Mouse (Mus musculus) E14TG2a.4 (cell line): ENCODE data around the gene Lonp1.

ENCODE experiments used
- CTCF ChIP-seq: conservative IDR thresholded peaks from 2 replicates; pipeline ENCODE4 v1.5.1; 2014; ENCODE audit warnings: low read length
- NANOG ChIP-seq: IDR thresholded peaks from 2 replicates; pipeline ENCODE4 v1.6.1; 2014; ENCODE audit warnings: borderline replicate concordance, low read length, mixed read lengths
- POU5F1 ChIP-seq: IDR thresholded peaks from 2 replicates; pipeline ENCODE4 v1.6.1; 2014; ENCODE audit warnings: low read length, borderline replicate concordance

DNA sequence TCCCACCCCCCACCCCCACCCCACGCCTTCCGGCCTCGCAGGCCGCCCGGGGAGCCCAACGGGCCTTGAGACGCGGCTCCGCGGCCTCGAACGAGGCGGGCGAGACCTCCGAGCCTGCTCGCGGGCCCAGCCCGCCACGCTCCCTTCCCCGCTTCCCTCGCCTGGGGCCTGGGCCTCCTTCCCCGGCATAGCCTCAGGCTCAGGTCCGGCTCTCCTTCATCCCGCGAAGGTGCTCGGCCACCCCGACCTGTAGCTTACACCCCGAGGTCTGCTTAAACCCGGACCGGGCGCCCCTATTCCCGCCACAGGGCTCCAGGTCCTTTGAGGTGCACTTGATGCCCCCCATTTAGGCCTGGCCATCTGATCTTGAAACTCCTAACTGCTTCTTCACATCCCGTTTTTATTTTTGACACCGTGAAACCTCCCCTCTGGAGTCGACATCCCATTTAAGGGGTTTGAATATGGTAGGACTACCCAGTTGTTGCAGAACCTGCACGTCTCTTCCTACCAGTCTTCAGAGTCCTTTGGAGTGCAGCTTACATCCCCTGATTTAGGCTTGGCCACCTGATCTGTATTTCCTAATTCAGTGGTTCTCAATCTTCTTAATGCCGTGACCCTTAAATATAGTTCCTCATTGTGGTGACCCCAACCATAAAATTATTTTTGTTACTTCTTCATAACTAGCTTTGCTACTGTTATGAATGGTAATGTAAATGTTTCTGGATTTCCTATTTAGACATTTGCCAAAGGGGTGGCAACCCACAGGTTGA is 47.1 kb upstream of the Lonp1 start:
- TF ChIP-seq CTCF, result no peak
- no peak for TF ChIP-seq NANOG
- no peak for TF ChIP-seq POU5F1
